Mouse (Mus musculus) kidney, embryonic 14.5 days (tissue): ENCODE data around the gene Mcoln2. TPM values are rescaled to one million over a fixed set of nuclear protein-coding genes. Genes with fewer than 3 reads are reported as not detected.
A peak's percentile ranks its signal among the peaks of the same experiment; 100 is the strongest.

Experiments
- ATAC-seq: fragments of 200-750 bp; cut with Nextera tagmentation; 2 replicates; pipeline ENCODE4 v1.8.0; 2017; ENCODE audit warnings: moderate number of reproducible peaks, mild to moderate bottlenecking, moderate TSS enrichment, moderate library complexity; ENCODE audit not compliant: low FRiP score, low TSS enrichment
- H3K27ac ChIP-seq: fragments of 300-500 bp; sonication (generic); 2 replicates; pipeline ENCODE4 v1.5.1; 2014; ENCODE audit warnings: low read depth, mild to moderate bottlenecking, low read length, moderate library complexity, mixed read lengths
- H3K27me3 ChIP-seq: fragments of 300-500 bp; sonication (generic); 2 replicates; pipeline ENCODE4 v1.6.1; 2014; ENCODE audit warnings: mild to moderate bottlenecking, low read length; ENCODE audit not compliant: control insufficient read depth, insufficient read depth
- H3K36me3 ChIP-seq: fragments of 300-500 bp; sonication (generic); 2 replicates; pipeline ENCODE4 v1.6.1; 2014; ENCODE audit warnings: low read length, mixed read lengths; ENCODE audit not compliant: control insufficient read depth, insufficient read depth
- H3K4me1 ChIP-seq: fragments of 300-500 bp; sonication (generic); 2 replicates; pipeline ENCODE4 v1.6.1; 2014; ENCODE audit warnings: low read length, mixed read lengths; ENCODE audit not compliant: control insufficient read depth, insufficient read depth
- H3K4me2 ChIP-seq: fragments of 300-500 bp; sonication (generic); replicated peaks from 2 replicates; pipeline ENCODE4 v1.6.1; 2014; ENCODE audit warnings: low read depth, mild to moderate bottlenecking, low read length
- H3K4me3 ChIP-seq: fragments of 300-500 bp; sonication (generic); 2 replicates; pipeline ENCODE4 v1.5.1; 2014; ENCODE audit warnings: mild to moderate bottlenecking, low read length
- H3K9ac ChIP-seq: fragments of 300-500 bp; sonication (generic); 2 replicates; pipeline ENCODE4 v1.6.1; 2014; ENCODE audit warnings: low read depth, mild to moderate bottlenecking, low read length, moderate library complexity
- H3K9me3 ChIP-seq: fragments of 300-500 bp; sonication (generic); 2 replicates; pipeline ENCODE4 v1.6.1; 2016; ENCODE audit warnings: low read length; ENCODE audit not compliant: control insufficient read depth
- whole genome bisulfite sequencing: fragments of 180-500 bp; shearing (Covaris S2); extraction: QIAGEN DNeasy Blood & Tissue Kit; methylation state at CpG from one replicate; pipeline ENCODE4 v1.1.7; 2014; 5-methylcytosine and 5-hydroxymethylcytosine counted together
- polyA plus RNA-seq: library from polyadenylated mRNA; unstranded; fragments of >200 nt; fragmentation: Nextera tagmentation; extraction: Ambion mirVana; gene quantifications from 2 replicates; pipeline ENCODE4 v1.2.1, GENCODE M21; 2014

Mcoln2 gene
- polyA plus RNA-seq, 1 experiment from 2014 or later, result 1.1 TPM

GRCm38 (mm10) chr3:146224271-146224670, 74.6 kb downstream of the Mcoln2 start:
- WGBS, result 70% methylated on average over 4 of the region's 4 CpGs
- Histone ChIP-seq H3K9ac (no peak overlapping the region), H3K36me3 (no peaks in the 10 kb centered on the region), H3K4me1 (no peaks in the 10 kb centered on the region), H3K27me3 (peaks cover 34% of the 10 kb centered on the region), H3K4me3 (no peak overlapping the region), H3K4me2 (no peak overlapping the region), H3K9me3 (no peaks in the 10 kb centered on the region), H3K27ac (no peak overlapping the region)
- ATAC-seq, result no peak

DNA sequence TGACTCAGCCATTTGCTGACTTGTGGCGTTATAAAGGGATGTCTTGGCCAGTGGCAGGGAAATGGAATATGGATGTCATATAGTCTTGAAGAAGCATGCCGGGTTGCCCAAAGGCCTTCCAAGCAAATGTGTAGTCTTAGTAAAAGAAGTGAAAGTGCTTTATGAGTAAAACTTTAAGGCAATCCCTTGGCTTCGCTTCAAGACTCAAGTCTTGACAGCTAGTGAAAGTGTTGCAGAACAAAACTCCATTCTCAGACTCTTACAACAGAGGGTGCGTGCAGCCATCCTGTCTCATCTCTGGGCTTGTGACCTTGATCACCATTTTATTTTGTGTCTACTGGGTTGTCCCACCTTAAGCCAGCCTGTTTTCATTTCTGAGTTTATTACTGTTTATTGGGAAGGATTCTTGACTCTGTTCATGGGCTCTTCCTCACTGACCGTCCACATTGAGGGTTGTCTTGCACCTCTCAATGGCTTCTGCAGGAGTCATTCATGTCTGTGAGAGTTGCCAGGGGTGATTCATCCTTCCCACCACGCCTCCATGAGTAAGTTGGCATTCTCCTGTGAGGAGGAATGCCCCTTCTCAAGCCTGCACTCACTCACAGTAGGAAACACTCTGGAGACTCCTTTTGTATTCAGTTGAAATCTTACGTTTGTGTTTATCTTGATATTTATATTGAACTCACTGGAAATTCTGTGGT, 75.6 kb downstream of the Mcoln2 start:
- Histone ChIP-seq H3K4me1 (no peaks in the 10 kb centered on the region), H3K27me3 (peaks cover 27% of the 10 kb centered on the region), H3K36me3 (no peaks in the 10 kb centered on the region), H3K9me3 (no peaks in the 10 kb centered on the region), H3K4me3 (no peak overlapping the region), H3K27ac (no peak overlapping the region), H3K4me2 (no peak overlapping the region), H3K9ac (no peak overlapping the region)
- no peak for ATAC-seq
- WGBS, result 84% methylated on average over 7 of the region's 7 CpGs

GRCm38 (mm10) chr3:146227427-146227826, 77.8 kb downstream of the Mcoln2 start:
- Histone ChIP-seq H3K4me1 (no peaks in the 10 kb centered on the region), H3K9me3 (no peaks in the 10 kb centered on the region), H3K4me2 (no peak overlapping the region), H3K27ac (no peak overlapping the region), H3K9ac (no peak overlapping the region), H3K4me3 (no peak overlapping the region), H3K27me3 (peaks cover 5% of the 10 kb centered on the region; the same call in 1 of the 2 replicates), H3K36me3 (no peaks in the 10 kb centered on the region)
- 41% methylated on average over 3 of the region's 3 CpGs for WGBS
- no peak for ATAC-seq

GRCm38 (mm10) chr3:146228559-146229310, 79.1 kb downstream of the Mcoln2 start:
- Histone ChIP-seq H3K4me1 (no peaks in the 10 kb centered on the region), H3K4me3 (no peak overlapping the region), H3K27ac (no peak overlapping the region), H3K4me2 (no peak overlapping the region), H3K36me3 (no peaks in the 10 kb centered on the region), H3K9ac (no peak overlapping the region), H3K9me3 (no peaks in the 10 kb centered on the region), H3K27me3 (no peaks in the 10 kb centered on the region; the same call in 1 of the 2 replicates)
- 92% methylated on average over 13 of the region's 13 CpGs for WGBS
- no peak for ATAC-seq

GRCm38 (mm10) chr3:146232708-146233107, 83.1 kb downstream of the Mcoln2 start:
- no peak for ATAC-seq
- no peak overlapping the region for H3K9ac ChIP-seq
- H3K4me1 ChIP-seq, result no peaks in the 10 kb centered on the region
- H3K36me3 ChIP-seq, result no peaks in the 10 kb centered on the region
- no peak overlapping the region for H3K4me3 ChIP-seq
- no peak overlapping the region for H3K4me2 ChIP-seq
- no peak overlapping the region for H3K27ac ChIP-seq
- H3K27me3 ChIP-seq, result no peaks in the 10 kb centered on the region
- no peaks in the 10 kb centered on the region for H3K9me3 ChIP-seq
- 56% methylated on average over 7 of the region's 7 CpGs for WGBS

DNA sequence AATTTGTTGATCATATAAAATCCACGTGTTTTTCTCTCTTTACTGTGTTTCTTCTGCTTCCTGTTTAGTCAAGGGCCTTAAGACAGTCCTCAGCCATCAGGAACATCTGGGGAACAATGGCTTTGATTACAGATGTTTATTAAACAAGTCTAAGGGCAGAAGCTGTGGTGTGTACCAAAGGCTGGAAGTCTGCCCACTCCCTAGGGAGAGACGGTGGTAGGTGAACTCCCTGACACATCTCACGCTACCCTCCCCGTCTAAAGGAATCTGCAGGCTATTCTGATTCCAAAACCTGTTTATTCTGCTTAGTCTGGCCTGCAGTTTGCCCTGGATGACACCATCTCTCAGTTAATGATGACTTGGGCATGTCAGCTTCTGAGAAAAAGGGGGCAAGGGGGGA, 84.1 kb downstream of the Mcoln2 start:
- no peak overlapping the region for H3K4me3 ChIP-seq
- no peak overlapping the region for H3K9ac ChIP-seq
- no peaks in the 10 kb centered on the region for H3K36me3 ChIP-seq
- no peaks in the 10 kb centered on the region for H3K27me3 ChIP-seq
- no peaks in the 10 kb centered on the region for H3K9me3 ChIP-seq
- ATAC-seq, result no peak
- 57% methylated on average over 4 of the region's 4 CpGs for WGBS
- no peak overlapping the region for H3K27ac ChIP-seq
- H3K4me2 ChIP-seq, result no peak overlapping the region
- no peaks in the 10 kb centered on the region for H3K4me1 ChIP-seq

DNA sequence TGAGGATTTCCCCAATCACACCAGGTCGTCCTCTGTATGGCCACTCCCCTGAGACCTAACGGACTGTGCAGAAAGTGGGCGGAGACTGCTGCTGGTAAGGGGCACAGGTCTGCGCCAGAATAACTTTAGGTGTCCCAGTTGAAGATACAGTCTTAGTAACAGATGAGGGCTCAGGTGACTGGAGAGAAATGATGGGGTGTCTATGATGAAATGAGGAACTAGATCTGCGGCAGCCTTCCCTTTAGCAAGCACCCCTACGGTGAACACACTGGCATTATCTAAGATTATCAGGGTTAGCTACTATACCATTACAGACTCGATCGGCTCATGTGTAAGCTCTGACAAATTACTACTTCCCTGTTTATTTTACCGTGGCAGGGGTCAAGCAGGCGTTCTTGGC, 84.9 kb downstream of the Mcoln2 start:
- Histone ChIP-seq H3K9me3 (no peaks in the 10 kb centered on the region), H3K4me1 (no peaks in the 10 kb centered on the region), H3K9ac (no peak overlapping the region), H3K27ac (no peak overlapping the region), H3K4me2 (no peak overlapping the region), H3K36me3 (no peaks in the 10 kb centered on the region), H3K4me3 (no peak overlapping the region), H3K27me3 (no peaks in the 10 kb centered on the region)
- WGBS, result 70% methylated on average over 10 of the region's 10 CpGs
- no peak for ATAC-seq

GRCm38 (mm10) chr3:146236280-146236679, 86.6 kb downstream of the Mcoln2 start:
- ATAC-seq, result no peak

DNA sequence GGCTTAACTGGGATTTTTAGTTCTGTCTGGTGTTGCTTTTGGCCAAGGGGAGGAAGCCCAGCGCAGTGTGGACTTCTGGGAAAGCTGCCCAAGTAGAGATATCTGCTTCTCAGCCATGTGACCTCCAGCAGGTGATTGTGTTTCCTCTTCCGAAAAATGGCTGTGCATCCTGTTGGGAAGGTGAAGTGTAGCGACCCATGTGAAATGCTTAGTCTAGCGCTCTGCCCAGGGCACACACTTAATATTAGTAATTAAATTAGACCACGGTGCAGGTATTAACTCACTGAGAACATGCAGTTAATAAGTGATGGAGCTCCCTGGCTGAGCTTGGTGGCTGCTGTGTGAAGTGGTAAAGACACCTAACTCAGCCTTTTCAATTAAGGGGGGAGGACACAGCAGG, 88.0 kb downstream of the Mcoln2 start:
- Histone ChIP-seq H3K4me2 (no peak overlapping the region), H3K4me1 (no peaks in the 10 kb centered on the region), H3K9ac (no peak overlapping the region), H3K4me3 (no peak overlapping the region), H3K27ac (no peak overlapping the region), H3K36me3 (no peaks in the 10 kb centered on the region), H3K9me3 (no peaks in the 10 kb centered on the region), H3K27me3 (0 out of 2 replicates have a peak, but pooled peaks cover 4% of the 10 kb centered on the region)
- 56% methylated on average over 5 of the region's 5 CpGs for WGBS
- ATAC-seq, result peak; percentile 75

More at GRCm38 (mm10) chr3:146236280-146236679, 86.6 kb downstream of the Mcoln2 start:
- H3K9ac ChIP-seq, result no peak overlapping the region
- H3K4me1 ChIP-seq, result no peaks in the 10 kb centered on the region
- no peaks in the 10 kb centered on the region for H3K36me3 ChIP-seq
- H3K9me3 ChIP-seq, result no peaks in the 10 kb centered on the region
- no peak overlapping the region for H3K27ac ChIP-seq
- no peak overlapping the region for H3K4me3 ChIP-seq
- no peak overlapping the region for H3K4me2 ChIP-seq
- WGBS, result 26% methylated on average over 8 of the region's 8 CpGs
- 0 out of 2 replicates have a peak, but pooled peaks cover 4% of the 10 kb centered on the region for H3K27me3 ChIP-seq
